Mouse (Mus musculus) bone marrow macrophage, adult 2 months (primary cell): Measurements from ENCODE around the gene Gins2.

Experiments used
- CTCF ChIP-seq: IDR thresholded peaks from 2 replicates; pipeline ENCODE4 v1.5.1; 2012; ENCODE audit warnings: low read depth, mild to moderate bottlenecking, low read length, moderate library complexity
- POLR2A ChIP-seq: IDR thresholded peaks from 2 replicates; pipeline ENCODE4 v1.6.1; 2012; ENCODE audit warnings: mild to moderate bottlenecking, low read depth, low read length, borderline replicate concordance

GRCm38 (mm10) chr8:120549321-120549921 is 39.7 kb downstream of the Gins2 start:
- TF ChIP-seq POLR2A (no peak), CTCF (no peak)
